Mouse (Mus musculus) mature B cell (primary cell): Measurements from ENCODE around the gene Selenok.

Experiments
- in situ Hi-C: fragments of 300-500 bp; cut with MboI; formaldehyde crosslinking; loops from 2 replicates; pipeline ENCODE4 v1.14.3; 2019

Gene Selenok

DNA sequence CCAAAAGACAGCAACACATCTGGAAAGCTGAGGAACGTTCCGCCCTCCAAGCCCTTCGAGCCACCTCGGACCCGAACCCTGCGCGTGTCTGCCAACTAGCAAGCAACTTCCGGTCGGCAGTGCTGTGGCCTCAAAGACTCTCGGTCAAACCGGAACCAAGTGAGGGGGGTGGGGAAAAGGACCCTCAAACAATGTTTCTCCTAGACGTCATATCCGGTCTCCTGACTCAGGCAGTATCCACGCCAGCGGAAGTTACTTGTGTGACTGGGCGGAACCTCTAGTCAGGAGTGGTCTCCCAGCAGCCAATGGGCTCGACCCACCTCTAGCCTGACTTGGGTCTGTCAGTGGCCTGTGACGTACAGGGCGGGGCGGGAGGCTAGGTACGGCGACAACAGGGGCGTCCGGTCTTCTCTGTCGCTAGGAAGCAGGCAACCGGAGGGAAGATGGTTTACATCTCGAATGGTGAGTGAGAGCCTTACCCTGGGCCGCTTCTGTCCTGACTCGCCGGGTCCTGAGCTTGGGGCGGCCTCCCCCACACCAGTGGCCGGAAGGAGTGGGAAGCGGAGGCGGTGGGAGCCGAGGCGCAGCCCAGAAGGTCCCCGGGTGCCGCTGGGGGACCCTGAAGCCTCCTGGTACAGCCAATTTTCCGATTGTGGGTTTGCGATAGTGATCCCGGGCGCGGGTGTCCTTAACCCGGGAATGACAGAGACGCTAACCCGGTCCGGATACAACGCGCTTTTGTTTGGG lies at the start of gene Selenok:
TSS of gene Selenok (plus strand) at position 234 of the 747 bp plus-strand sequence.
- in situ Hi-C loops = no loop called here

DNA sequence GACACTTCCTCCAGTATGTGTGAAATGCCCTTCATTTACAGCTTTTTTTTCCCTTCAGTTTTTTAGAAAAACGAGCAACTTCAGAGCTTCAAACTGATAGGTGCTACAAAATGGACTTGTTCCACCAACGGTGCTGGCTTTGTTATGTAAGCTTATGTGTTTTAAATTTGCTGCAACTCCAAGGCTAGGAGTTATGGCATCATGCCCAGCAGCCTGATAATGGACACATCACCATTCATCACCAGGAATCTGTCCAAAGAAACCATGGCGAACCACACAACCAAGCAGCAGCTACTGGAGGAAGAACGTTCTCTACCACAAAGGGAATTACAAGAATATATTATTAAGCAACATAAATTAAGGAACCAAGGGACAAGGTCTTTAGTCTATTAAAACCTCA lies 39.1 kb upstream of the Selenok start:
- in situ Hi-C loops = no loop called here

- in situ Hi-C loops = no loop called here
These were observed 32.6 kb upstream of the Selenok start for GRCm38 (mm10) chr14:29935516-29935915.

DNA sequence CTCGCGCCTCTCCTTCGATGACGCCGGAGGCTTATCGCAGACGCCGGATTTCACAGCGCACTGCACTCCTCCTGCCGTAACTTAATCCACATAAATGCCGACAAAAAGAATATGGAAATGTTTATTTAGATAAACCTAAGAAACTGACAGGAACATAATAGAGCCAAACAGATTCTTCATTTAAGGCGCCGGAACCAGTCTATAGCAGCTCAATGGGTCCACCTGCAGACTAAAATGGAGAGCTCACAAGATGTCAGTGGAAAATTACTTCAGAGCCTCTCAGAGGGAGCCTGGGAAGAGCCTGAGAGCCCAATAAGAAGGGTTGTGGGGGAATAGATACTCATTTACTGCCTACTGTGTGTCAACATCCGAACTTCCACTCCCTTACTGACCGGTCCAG lies 30.6 kb upstream of the Selenok start:
- in situ Hi-C loops = no loop called here

DNA sequence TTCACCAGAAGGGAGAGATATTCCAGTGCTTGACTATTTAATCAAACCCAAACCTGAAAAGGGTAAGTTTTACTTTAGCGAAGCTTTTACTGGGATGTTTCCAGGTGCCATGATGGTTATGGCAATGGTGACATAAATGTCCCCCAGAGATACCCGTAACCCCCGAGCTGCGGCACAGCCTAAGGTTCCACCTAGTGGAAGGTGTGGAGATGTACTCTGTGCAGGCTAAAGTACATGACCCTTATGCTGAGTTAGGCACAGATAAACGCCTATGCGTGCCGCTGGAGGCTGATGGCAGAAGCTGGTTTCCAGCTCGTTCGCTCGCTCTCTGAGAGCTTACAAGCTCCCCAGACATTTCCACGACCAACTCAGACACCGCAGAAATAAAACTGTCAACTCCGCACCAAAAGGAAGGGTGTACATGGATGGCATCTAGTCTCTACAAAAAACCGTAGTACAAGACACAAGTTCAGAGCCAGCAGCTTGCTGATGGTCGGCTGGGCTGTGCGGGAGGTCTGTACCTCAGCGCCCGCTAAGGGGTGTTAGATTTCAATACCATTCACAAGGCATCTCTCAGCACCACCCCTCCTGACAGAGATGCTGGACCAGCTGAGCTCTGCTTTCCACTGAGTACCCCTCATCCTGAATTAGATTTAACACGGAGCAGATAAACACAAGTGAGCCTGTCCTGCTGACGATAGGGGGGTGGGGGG lies 28.4 kb upstream of the Selenok start:
- in situ Hi-C loops = no loop called here

DNA sequence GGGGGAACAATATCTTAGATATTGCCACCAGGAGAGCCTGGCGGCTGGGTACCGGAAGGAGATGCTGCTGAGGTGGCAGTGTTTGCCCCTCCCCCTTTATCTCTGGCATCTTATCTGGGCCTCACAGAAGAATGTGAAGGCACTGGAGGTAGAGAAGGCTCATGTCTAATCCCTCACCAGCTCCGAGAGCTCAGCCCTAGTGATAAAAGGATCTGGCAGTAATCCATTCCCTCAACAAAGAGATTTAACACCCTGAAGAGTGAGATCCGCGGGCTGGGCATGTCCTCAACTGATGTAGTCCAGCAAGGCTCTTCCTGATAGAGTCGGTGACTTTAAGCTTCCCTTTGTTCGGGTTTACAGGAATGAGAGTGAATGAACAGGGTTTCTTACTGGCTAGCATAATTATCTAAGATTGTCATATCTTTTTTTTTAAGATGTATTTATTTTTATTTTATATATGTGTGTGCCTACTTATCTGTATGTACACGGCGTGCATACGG lies 27.7 kb upstream of the Selenok start:
- in situ Hi-C loops = no loop called here

- in situ Hi-C loops = no loop called here
These were observed 27.2 kb upstream of the Selenok start for GRCm38 (mm10) chr14:29940877-29941276.

DNA sequence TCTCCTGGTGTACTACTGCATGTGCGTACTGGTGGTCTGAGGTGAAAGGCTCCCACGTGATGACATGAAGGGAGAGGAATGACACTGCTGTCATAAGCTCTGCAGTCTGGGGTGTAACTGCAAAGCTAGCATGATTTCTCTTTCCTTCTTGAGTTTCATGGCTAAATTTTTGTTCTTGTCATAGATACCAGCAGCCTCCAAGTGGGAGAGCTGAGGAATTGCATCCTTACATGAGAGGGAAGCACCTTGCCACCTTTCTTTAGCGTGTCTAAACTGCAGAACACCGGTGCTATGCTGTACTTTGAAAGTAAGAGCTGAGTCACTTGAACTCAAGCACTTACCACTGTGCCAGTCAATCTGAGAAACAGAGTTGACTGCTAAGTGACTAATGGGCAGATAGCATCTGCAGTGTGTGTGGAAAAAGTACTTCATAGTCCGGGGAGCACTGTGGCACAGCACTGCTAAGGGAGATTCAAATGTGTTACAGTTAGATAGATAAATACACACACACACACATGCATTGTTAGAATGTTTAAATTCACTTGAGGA lies 21.3 kb upstream of the Selenok start:
- in situ Hi-C loops = no loop called here

DNA sequence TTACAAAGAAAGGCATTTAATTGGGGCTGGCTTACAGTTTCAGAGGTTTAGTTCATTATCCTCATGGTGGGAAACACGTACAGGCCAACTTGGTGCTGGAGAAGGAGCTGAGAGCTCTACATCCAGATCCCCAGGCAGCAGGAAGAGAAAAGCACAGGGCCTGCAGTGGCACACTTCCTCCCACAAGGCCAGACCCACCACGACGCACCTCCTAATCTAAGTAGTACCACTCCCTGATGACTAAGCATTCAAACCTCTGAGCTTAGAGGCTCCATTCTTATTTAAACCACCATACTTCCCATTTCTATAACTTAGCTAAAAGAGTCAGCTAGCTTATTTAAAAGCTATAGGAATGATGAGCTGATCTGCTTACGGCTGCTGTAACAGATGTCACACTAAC lies 17.3 kb upstream of the Selenok start:
- in situ Hi-C loops = no loop called here

DNA sequence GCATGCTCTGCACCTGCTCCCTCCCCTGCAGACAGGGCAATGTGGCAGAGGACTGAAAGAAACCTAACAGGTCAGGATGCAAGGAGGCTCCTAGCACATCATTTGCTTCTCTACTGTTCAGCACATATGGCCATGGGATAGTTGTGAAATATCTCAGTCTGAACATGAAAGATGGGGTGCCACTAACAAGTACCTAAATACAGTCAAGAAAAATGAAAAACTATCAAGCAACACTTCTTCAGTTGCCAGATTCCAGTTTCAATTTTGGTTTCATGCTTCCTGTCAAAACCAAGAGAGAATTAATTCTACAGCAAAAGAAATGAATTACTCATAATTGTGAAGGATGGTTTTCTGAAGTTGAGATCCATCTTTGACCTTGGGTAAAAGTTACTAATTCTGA lies 10.7 kb upstream of the Selenok start:
- in situ Hi-C loops = no loop called here

- in situ Hi-C loops = no loop called here
These were observed 497 bp upstream of the Selenok start for GRCm38 (mm10) chr14:29967611-29968010.

GRCm38 (mm10) chr14:29971446-29971845 lies 3.3 kb downstream of the Selenok start:
- in situ Hi-C loops = no loop called here

GRCm38 (mm10) chr14:29971993-29972392 lies 3.9 kb downstream of the Selenok start:
- in situ Hi-C loops = no loop called here

DNA sequence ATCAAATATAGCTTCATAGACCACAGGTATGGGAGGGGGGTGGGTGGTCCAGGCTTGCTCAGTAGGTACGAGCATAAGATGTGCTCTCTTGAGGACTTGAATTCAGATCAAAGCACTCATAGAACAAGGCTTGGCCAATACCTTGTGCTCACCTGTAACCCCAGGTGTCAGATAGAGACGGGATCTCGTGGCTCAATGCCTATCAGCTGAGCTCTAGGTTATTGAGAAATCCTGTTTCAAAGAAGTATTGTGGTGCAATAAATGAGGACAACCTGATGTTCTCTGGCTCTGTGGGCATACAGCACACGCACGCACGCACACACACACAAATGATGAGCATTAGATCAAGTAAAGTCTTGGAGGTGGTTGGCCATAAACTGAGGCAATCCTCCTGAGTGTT lies 8.8 kb downstream of the Selenok start:
- in situ Hi-C loops = no loop called here

DNA sequence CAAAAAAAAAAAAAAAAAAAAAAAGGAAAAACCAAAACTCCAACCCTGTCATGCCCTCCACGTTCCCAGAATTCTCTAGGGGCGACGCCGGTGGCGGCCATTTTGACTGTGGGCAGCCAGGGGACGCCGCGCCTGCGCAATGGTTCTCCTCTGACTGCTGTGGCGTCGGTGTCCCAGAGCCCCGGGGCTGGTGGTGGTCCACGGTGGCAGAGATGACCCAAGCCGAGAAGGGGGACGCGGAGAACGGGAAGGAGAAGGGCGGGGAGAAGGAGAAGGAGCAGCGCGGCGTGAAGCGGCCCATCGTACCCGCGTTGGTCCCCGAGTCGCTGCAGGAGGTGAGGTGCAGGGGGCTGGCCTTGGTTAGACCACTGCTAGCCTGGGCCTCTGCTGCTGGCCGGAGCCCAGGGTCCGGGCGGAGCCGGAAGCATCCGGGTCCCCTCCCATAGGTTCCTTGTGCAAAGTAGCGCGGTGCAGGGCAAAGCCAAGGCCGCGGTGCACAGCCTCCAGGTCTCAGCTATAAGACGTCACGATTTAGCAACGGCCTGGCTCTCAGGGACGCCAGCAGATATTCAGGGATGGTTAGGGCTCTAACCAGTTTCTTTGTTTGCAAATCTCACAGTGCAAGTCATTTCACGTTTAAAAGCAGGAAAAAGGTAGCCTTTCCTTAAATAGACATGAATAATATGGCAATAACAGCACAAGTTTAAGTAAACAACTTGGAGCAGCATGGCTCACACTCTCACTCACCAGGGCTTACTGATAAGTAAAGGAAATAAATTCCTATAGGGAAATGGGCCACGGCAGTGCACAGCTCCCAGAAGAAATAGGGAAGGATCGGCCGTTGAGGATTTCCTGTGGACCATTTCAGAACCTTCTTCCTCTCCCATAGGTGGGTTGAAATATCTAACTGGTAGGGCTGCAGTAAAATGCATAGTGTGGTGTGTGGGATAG lies 10.4 kb downstream of the Selenok start, which contains the start of gene Actr8:
TSS of gene Actr8 (plus strand) at position 84 of the 951 bp plus-strand sequence.
- in situ Hi-C loops = no loop called here

DNA sequence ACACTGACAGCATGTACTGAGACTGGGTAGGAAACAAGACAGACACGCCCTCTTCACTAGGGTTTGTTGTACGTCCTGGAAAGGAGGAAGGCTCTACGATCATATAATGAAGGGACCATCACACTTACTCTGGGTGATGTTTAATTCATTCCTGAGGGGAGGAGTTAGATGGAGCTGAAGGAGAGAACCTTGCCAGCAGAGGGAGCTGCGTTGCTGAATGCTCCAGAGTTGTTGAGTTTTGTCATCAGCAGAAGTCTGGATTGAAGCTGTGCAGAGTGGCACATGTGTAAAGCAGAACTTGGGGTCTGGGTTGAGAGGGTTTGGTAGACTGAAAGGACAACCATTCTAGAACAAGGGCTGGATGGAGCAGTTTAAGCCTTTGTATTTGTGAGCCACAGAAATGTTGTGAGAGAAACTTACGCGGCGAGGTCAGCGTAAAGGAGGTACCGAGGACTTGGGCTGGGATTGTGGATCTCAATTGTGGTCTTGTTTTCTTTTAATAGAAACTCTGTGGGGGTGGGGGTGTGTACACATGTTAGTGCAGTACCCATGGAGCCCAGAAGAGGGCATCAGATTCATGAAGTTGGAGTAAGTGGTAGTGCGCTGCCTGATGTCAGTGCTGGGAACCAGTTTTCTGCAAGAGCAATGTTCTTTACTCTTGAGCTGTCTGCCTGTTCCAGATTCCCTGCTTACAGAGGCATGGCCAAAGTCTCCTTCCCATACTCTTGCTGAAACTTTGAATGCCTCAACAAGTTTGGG lies 12.5 kb downstream of the Selenok start:
- in situ Hi-C loops = no loop called here

GRCm38 (mm10) chr14:29986096-29986495 lies 18.0 kb downstream of the Selenok start:
- in situ Hi-C loops = no loop called here

DNA sequence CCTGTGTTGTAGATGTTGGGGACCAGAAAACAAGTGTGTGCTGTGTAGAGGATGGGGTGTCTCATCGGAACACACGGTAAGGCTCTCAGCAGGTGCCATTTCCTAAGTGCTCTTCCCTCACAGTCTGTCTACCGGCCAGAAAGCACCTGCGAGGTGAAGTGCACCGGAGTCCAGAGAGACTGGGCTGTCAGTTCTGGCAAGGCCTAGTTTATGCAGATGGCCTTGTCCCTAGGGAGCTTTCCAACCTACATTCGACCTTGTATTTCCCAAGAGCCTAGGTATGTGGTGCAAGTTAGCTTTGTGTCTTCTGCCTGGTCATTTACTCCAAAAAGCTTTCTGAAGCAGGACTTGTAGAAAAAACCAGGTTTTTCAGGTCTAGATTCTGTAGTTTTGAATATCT lies 19.2 kb downstream of the Selenok start:
- in situ Hi-C loops = no loop called here

- in situ Hi-C loops = no loop called here
These were observed 19.6 kb downstream of the Selenok start for GRCm38 (mm10) chr14:29987739-29988138.

- in situ Hi-C loops = no loop called here
These were observed 20.2 kb downstream of the Selenok start for GRCm38 (mm10) chr14:29988337-29988736.

DNA sequence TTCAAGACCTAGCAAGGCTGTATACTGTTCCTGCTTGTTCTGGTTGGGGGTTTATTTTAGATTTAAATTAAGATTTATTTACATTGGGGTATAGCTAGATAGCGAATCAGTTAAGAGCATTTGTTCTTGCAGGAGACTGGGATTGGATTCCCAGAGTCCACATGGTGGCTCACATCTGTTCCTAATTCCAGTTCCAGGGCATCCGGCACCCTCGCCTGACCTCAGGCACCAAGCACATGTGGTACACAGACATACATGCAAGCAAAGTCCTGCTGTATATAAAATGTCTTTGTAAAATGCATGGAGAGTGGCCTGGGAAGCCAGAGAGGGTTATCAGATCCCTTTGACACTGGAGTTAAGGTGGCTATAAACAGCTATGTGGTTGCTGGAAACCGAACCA lies 26.9 kb downstream of the Selenok start:
- in situ Hi-C loops = no loop called here
